In the genomic region with DNA sequence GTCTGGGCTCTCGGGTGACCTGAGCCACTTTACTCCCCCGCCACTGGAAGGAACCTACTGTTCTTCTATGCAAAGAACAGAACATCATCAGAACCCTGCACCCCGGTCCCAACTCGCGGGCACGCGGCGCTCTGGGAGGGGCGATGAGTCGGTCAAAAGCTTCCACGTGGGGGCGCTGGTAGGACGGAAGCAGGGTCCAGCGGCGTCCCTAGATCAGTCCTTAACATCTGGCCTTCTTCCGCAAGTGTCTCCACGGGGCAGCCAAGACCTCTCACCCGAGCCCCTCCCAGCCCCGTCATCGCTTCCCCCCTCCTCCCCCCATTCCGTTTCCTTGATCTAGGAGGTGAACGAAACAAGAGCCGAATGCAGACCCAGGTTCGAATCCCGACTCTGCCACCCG, we compare ENCODE assay signal across 1 mouse cellular context.
TF ChIP-seq lines count a peak whose summit lies in the region.

No protein-coding gene starts in this region.

TF ChIP-seq in CH12.LX, 34 proteins besides CTCF, POLR2A, EP300 and RAD21 (continued from another document):
- TF ChIP-seq ZKSCAN1 (IDR thresholded peaks at IDR 0.05; ENCODE audit: borderline replicate concordance, low read depth, low read length) = no peak
- peak; percentile 65 for TF ChIP-seq HCFC1 (IDR thresholded peaks at IDR 0.05; ENCODE audit: low read depth, low read length)
- no peak for TF ChIP-seq USF1 (IDR thresholded peaks at IDR 0.05; ENCODE audit: low read depth, low read length)
- TF ChIP-seq UBTF (IDR thresholded peaks at IDR 0.05; ENCODE audit: low read depth, low read length) = no peak
- 0 out of 2 replicates have a peak, but pooled peaks have one; percentile 1 for TF ChIP-seq MXI1 (IDR thresholded peaks at IDR 0.05; ENCODE audit: low read depth, low read length)
- peak; percentile 92 for TF ChIP-seq ELF1 (IDR thresholded peaks at IDR 0.05; ENCODE audit: low read depth, low read length)
- TF ChIP-seq POLR2AphosphoS2 (IDR thresholded peaks at IDR 0.05; ENCODE audit: low read depth, low read length) = no peak
- TF ChIP-seq BHLHE40 (IDR thresholded peaks at IDR 0.05; ENCODE audit: low read depth, low read length) = peak; percentile 74
- no peak for TF ChIP-seq USF2 (conservative IDR thresholded peaks at IDR 0.05; ENCODE audit: low read depth, low read length)
- TF ChIP-seq MAZ (IDR thresholded peaks at IDR 0.05; ENCODE audit: low read depth, low read length) = peak; percentile 87
- TF ChIP-seq NRF1 (IDR thresholded peaks at IDR 0.05; ENCODE audit: low read depth, low read length) = no peak
- peak; percentile 66 for TF ChIP-seq TCF12 (IDR thresholded peaks at IDR 0.05; ENCODE audit: low read depth, low read length)
- no peak for TF ChIP-seq CHD1 (IDR thresholded peaks at IDR 0.05; ENCODE audit: low read depth, low read length)
- no peak for TF ChIP-seq TBP (conservative IDR thresholded peaks at IDR 0.05; ENCODE audit: low read depth, low read length)
- peak; percentile 40; the same call in 1 of the 2 replicates for TF ChIP-seq MEF2A (IDR thresholded peaks at IDR 0.05; ENCODE audit: borderline replicate concordance, low read depth, low read length)
- TF ChIP-seq CHD2 (IDR thresholded peaks at IDR 0.05; ENCODE audit: low read length) = no peak
- TF ChIP-seq NELFE (IDR thresholded peaks at IDR 0.05; ENCODE audit: low read depth, low read length) = no peak; the same call in 1 of the 2 replicates
- TF ChIP-seq RCOR1 (conservative IDR thresholded peaks at IDR 0.05; ENCODE audit: low read depth, low read length) = no peak
- peak; percentile 14; the same call in 1 of the 2 replicates for TF ChIP-seq SIN3A (IDR thresholded peaks at IDR 0.05; ENCODE audit: low read length)
- no peak for TF ChIP-seq MAFK (IDR thresholded peaks at IDR 0.05; ENCODE audit: insufficient replicate concordance, low read length)
- no peak for TF ChIP-seq GABPA (IDR thresholded peaks at IDR 0.05; ENCODE audit: insufficient replicate concordance, low read depth, low read length)
- no peak for TF ChIP-seq ZMIZ1 (IDR thresholded peaks at IDR 0.05; ENCODE audit: low read depth, low read length)
